Mouse (Mus musculus): Measurements from ENCODE around the gene Rho.

Gene Rho

GRCm38 (mm10) chr6:115931639-115932038, at the start of gene Rho:
Rho (plus strand) TSS chr6:115931748.
- no peak for DNase-seq

DNA sequence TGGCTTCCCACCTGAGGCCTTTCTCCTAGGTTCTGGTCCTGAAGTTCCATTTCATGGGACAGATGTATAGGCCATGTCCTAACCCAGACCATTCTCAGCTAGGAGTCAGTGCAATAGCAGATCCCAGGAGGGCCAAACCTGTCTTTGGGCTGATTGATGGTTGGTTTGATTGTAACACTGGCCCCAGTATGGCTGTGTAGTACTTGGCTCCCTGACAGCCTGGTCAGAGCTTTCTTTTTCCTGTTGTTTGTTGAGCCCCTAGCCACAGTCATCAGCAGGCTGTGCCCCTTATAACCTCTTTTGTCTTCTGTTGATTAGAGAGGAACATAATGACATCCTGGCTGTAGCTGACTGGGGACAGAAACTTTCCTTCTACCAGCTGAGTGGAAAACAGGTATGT, 47.5 kb upstream of the Rho start:
- no peak for DNase-seq

DNA sequence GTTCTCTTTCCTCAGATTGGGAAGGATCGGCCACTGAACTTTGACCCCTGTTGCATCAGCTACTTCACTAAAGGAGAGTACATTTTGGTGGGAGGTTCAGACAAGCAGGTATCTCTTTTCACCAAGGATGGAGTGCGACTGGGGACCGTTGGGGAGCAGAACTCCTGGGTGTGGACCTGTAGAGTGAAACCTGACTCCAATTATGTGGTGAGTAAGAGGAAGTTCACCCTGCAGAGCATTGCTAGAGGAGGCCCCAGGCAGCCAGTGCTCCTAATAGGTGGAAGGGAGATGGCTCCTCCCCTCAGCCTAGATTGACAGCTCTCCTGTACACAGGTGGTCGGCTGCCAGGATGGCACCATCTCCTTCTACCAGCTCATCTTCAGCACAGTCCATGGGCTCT, 44.7 kb upstream of the Rho start:
- no peak for DNase-seq

GRCm38 (mm10) chr6:115888296-115888695, 43.3 kb upstream of the Rho start:
- no peak for DNase-seq

- DNase-seq = no peak
Measured at GRCm38 (mm10) chr6:115890601-115891000, 40.9 kb upstream of the Rho start.

DNA sequence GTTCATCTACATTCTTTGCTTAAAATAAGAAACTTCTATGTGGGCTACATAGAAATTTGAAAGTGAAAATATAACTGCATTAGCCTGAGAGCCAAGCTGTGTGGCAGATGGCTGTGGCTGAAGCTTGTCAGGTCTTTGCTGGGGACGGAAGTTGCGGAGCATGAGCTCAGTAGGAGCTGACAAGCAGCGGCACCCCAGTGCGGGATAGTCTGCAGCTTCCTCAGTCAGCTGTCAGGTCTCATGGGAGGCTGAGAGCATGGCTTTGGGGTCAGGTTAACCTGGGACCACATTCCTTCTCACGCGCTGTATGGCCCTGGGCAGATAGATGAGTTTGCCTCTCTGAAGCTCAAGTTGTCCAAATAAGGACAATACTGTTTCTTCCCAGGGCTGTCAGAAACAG, 40.5 kb upstream of the Rho start:
- DNase-seq = no peak

DNA sequence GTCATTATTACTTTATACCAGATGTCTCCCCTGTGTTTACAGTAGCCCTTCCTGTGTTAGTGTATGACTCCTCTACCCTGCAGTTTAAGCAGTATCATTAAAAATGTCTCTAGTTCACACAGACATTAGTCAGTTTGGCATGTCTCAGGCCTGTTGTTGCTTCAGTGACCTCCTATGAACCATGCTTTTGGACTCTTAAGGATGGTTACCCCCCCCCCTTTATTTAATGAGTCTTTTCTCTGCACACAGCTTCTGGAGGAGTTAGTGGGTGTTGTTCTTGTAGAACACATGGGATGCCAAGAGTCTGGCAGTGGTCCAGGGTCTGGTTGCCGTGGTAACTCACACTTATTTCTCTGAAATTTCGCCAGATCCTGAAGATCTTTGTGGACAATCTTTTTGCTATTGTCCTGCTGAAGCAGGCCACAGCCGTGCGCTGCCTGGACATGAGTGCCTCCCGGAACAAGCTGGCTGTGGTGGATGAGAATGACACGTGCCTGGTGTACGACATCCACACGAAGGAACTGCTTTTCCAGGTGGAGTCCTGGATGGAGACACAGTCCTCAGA, 40.0 kb upstream of the Rho start:
- no peak for DNase-seq

DNA sequence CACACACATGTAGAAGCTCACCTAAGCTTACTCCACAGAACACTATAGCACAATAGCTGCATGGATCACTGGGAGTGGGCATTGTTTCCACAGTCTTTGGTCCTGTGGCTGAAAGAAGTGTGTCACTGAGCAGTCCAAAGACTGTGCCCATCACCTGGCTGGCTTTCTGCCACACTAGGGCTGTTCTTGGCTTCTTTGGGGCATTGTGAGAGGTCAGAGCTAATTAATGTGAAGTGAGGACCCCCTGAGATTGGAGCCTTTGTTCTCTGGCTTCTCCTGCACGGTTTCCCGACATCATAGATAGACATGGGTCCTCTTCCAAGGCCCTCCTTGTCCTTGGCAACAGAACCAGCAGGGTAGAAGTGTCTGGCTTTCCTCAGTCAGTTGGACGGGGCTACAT, 39.2 kb upstream of the Rho start:
- no peak for DNase-seq

GRCm38 (mm10) chr6:115896346-115896745, 35.2 kb upstream of the Rho start:
- DNase-seq = no peak

DNA sequence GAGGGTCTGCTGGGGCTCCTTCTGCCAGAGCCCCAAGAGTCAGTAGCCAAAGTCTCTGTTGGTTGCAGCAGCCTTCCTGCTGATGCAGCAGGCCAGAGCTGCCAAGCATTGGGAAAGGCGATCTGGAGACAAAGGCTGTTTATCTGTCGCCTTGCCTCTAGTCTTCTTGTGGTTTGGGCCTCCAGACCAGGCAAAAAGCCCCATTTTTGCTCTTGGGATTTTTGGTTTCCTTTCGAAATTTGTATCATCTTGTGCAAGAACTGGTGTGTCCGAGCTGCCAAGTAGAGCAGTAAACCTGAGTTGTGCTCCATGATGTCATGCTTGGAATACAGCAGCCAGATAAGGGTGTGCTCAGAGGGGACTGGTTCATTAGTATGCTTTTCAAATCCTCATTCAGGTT, 34.4 kb upstream of the Rho start:
- DNase-seq = no peak

- DNase-seq = no peak
Measured at GRCm38 (mm10) chr6:115897926-115898520, 33.5 kb upstream of the Rho start.

DNA sequence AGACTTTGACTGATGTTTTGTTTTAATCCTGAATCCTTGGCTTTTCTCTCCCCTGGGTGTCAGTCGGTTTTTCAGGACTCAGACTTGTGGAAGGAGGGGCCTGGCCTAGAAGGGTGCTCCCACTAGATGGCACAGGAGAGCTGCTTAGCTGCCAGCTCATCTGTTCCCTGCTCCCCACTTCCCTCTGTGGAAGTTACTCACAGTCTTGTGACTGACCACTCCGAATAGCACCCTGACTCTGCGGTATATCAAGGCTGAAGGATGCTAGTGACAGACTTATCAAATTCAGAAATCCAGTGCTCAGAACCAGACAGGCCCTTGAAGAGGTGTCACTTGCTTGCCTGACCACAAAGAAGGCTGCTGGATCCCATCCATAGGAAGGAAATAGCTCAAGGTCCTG, 30.5 kb upstream of the Rho start:
- peak; percentile 75 for DNase-seq

DNA sequence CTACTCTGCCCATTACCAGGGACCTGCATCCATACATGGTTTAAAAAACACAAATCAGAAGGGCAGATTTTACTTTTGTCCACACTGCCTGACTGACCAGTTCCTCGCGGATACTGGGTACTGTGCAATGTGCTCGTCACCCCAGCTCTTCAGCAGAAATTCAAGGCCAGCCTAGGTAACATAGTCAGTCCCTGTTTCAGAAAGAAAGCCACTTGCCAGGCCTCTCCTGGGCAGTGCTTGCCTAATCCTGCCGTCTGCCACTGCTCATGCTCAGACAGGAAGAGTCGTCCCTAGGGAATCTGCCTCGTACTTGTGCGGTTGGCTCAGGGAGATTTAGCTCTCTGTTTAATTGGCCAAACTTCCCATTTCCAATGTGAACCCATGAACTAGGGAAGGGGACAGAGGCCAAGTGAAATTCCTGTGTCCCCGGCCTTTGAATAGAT, 30.0 kb upstream of the Rho start:
- peak; percentile 46 for DNase-seq

DNA sequence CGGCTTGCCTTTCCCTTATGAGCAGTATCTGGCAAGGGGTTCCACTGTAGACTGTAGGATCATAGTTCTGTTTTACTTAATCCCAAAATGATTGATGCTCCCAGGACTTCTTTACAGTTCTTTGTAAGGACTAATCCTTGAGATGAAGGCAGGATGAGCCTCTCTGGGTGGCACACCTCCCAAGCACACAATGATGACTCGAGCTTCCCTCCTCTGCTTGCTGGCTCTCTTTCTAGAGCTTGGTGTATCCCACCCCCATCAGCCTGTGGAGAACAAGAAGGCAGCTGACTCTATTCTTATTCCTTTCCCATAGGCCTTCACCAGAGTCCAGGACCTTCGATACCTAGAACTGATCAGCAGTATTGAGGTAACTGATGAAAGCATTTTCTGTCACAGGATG, 29.0 kb upstream of the Rho start:
- no peak for DNase-seq

DNA sequence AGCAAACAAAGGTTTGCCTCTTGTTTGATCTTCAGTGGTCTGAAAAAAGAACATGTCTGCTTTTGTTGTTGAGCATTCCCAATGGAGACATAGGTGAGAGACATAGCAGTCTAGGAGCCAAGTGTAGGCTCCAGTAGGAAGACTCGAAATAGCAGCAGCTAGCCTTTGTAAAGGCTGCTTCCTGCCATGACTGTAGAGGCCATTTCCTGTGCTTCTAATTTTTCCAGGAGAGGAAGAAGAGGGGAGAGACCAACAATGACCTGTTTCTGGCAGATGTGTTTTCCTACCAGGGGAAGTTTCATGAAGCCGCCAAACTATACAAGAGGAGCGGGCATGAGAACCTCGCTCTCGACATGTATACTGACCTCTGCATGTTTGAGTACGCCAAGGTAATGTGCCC, 26.0 kb upstream of the Rho start:
- DNase-seq = no peak

DNA sequence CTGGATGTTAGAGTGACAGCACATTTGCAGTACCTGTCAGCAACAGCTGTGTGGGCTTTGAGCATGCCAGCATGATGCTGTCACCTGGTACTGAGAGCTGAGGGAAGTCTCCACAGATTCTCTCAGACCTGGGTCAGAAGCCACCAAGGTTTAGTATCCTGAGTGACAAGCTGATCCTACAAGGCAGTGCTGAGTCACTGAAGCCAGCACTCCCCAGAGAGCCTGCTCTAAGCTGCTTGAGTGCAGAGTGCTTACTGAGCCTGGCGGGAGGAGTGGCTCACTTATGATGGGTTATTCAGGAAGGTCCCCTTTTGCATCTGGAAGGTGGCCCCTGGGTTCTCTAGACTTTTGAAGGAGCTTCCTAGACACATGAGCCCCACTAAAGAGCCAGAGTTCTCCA, 25.1 kb upstream of the Rho start:
- no peak for DNase-seq

DNA sequence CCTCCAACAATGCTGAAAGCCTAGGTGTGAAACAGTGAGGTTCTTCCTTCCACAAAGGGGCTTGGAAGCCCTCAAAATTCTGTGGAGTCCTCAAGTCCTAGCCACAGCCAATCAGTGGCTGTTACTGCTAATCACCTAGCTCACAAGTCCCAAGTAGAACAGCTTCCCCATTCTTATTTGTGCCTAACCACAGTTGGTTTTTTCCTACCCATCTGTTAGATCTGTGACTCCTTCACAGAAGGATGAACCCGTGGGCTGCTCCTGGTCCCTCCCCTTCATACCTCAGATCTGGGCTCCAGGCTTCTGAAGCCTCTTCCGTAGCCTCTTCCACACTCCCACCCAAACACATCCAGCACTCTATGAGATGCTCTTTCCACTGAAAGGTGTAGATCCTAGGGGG, 24.7 kb upstream of the Rho start:
- DNase-seq = no peak

DNA sequence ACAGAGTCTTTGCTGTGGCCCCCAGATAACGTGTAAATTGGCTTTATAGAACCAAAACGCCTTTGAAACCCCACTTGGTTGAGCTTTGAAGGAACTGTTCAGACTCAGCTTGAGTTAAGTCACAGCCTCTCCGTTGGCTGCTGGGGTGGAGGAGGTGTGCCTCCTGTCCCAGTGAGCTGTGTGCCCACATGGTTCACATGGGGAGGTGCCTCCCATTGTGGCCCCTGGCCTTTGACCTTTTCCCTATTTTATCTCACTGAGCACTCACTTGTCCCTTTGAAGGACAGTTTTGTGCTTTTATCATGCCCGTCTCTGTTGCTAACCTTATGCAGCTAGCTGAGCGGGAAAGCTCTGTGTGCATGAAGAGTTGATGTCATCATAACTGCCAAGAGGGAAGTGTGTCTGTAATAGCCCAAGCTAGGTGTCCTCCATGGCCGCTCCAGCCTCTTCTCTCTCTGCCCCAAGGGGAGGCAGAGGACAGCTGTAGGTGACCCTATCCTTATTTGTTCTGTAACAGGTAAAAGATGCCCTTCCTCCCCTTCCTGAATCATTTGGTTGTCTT, 23.0 kb upstream of the Rho start:
- DNase-seq = no peak

DNA sequence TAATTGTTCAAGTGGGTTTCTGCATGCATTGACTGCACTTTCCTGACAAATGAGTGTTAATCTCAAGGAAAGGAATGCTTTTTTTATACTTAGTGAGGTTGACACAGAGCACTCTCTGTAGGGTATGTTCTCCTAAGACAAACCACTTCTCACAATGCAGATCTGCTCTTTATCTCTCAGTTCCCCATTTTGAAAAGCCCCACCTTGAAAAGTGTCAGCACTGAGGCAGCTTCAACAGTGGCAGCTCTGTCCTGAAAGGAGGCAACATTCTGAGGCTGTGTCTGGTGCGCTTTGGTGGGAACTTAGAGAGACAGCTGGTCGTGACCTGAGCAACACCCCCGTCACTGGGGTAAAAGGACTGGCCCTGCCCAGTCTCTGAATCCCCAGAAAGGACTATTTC, 22.5 kb upstream of the Rho start:
- DNase-seq = no peak

- peak; percentile 68 for DNase-seq
Measured at GRCm38 (mm10) chr6:115909940-115910339, 21.6 kb upstream of the Rho start.

DNA sequence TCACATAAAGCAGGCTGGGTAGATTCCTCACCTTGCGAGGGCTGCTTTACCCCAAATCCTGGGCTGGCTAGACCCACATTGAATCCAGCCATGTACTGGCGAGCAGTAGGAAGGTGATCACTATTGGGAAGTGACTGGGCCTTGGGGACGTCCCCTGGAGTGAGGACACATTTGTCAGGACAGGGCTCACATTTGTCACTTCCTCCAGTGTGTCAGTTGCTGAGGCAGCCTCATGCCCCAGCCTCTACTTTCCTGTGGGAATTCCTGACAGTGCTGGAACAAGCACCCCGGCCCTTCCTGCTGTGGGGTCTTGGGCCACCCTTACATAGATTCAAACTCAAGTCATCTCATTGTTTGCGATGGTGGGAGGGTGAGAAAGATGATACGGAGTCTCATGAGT, 19.8 kb upstream of the Rho start:
- no peak for DNase-seq

DNA sequence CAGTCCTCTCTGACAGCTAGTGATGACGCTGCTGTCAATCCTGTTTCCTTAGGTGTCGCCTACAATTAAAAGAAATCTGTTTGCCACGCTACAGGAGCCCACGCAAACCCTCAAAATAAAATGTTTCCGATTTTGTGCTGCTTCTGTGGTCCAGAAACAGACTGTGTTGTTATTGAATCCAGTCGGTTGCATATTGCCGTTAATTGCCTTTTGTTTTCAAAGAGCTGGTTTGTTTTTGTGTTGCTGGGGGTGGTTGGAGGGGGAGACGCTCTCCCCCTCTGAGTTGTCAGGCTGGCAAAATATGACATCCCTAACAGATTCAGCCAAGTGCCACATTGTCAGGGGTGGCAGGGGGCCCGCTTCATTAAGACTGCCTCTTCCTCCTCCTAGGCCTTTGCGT, 18.1 kb upstream of the Rho start:
- no peak for DNase-seq

- no peak for DNase-seq
Measured at GRCm38 (mm10) chr6:115914511-115915202, 16.9 kb upstream of the Rho start.
